Mouse (Mus musculus): ENCODE data around the gene 1700016K19Rik. TPM values are rescaled to one million over a fixed set of nuclear protein-coding genes. Genes with fewer than 3 reads are reported as not detected.

The 1700016K19Rik gene
- polyA plus RNA-seq, 1 experiment: not detected

DNA sequence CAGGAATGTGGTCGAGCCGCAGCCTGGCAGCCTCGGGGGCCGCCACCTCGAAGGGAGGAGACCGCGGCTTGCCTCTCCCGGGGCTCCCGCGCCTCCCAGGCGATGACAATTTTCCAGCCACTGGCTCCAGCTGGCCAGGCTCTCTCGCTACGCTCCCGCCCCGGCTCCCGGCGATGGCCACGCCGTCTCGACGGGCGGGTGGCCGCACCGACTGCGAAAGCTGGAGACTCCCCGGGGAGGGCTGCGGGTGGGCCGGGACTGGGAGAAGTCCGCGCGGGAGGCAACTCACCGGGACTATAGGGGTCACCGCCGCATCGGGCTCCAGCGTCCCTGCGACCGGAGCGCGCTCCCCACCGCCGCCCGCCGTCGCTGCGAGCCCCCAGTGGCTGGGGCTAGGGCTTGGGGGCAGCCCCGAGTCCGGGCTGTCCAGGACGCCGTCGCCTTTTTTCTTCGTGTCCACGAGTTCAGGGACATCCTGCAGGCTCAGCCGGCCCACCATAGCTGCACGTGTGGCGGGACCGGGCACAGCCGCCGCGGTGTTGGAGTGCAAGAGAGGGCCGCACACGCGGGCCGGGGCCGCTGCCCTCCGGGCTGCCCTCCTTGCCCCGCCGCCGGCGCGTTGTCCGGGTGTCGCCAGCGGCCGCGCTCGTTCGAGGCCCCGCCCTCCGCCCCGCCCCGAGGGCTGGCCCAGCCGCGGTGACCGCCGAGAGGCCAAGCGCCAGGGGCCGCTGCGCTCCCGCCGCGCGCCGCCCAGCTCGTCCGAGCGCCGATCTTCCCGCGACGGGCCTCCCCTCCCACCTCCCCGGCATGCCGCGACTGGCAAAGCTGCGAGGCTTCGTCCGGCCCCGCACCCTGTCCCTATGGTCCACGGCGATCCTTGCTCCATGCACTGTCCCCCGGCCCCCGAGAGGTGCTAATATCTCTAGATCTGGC lies 27.7 kb downstream of the 1700016K19Rik start, which contains the start of gene Rflnb:
Gene Rflnb (minus strand): TSS at position 644 of the 933 bp plus-strand sequence.
- Histone ChIP-seq H3K36me3 (ENCODE audit: control insufficient read depth, insufficient read depth) (no peaks in the 10 kb centered on the region), H3ac (ENCODE audit: control insufficient read depth, insufficient read length, low read depth) (peak within 1 kb of the TSS; percentile 94), H3K79me2 (ENCODE audit: control insufficient read depth, insufficient read depth) (no peaks in the 10 kb centered on the region), H3K79me3 (ENCODE audit: low read depth) (no peaks in the 10 kb centered on the region), H3K27me3 (ENCODE audit: control insufficient read depth, insufficient read depth, insufficient read length) (no peaks in the 10 kb centered on the region), H3K4me3 (ENCODE audit: insufficient read depth, poor library complexity, severe bottlenecking) (peak within 1 kb of the TSS; percentile 51)
- TF ChIP-seq MAX (IDR thresholded peaks at IDR 0.05): peak; percentile 59
- TF ChIP-seq USF1 (IDR thresholded peaks at IDR 0.05; ENCODE audit: low read depth): no peak
- TF ChIP-seq MYOG (IDR thresholded peaks at IDR 0.05; ENCODE audit: control insufficient read depth, extremely low read depth, insufficient read length): no peak
- no peak for TF ChIP-seq FOSL1 (IDR thresholded peaks at IDR 0.05; ENCODE audit: insufficient read depth, low read length, poor library complexity, severe bottlenecking)
- no peak for TF ChIP-seq MYOD1 (IDR thresholded peaks at IDR 0.05; ENCODE audit: control insufficient read depth, insufficient read length, low read depth)
- peak; percentile 89 for TF ChIP-seq CTCF (IDR thresholded peaks at IDR 0.05; ENCODE audit: control insufficient read depth, insufficient read depth, insufficient read length)

DNA sequence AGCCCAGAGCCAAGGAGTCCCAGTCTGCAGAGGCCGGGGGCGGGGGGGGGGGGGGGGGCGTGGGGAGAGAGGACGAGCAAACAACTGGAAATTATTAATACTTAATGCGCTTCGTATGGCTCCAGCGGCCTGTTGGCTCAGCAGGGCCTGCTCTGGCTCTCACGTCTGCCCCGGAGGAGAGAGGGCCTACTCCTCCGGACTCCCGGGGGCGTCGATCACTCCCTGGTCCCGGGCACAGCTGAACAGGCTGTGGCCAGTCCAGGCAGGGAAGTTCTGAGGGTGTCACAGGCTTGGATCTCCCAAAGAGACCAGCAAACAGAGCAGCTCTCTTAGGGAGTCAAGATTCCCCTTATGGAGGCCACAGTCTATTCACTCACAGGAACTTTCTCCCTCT lies 28.4 kb downstream of the 1700016K19Rik start:
- Histone ChIP-seq H3K79me3 (ENCODE audit: low read depth) (no peaks in the 10 kb centered on the region), H3ac (ENCODE audit: control insufficient read depth, insufficient read length, low read depth) (no peak overlapping the region), H3K27me3 (ENCODE audit: control insufficient read depth, insufficient read depth, insufficient read length) (no peaks in the 10 kb centered on the region), H3K36me3 (ENCODE audit: control insufficient read depth, insufficient read depth) (no peaks in the 10 kb centered on the region), H3K4me3 (ENCODE audit: insufficient read depth, poor library complexity, severe bottlenecking) (no peak overlapping the region), H3K79me2 (ENCODE audit: control insufficient read depth, insufficient read depth) (no peaks in the 10 kb centered on the region)
- no peak for TF ChIP-seq MYOG (IDR thresholded peaks at IDR 0.05; ENCODE audit: control insufficient read depth, extremely low read depth, insufficient read length)
- no peak for TF ChIP-seq CEBPB (IDR thresholded peaks at IDR 0.05; ENCODE audit: low read depth)
- TF ChIP-seq FOSL1 (IDR thresholded peaks at IDR 0.05; ENCODE audit: insufficient read depth, low read length, poor library complexity, severe bottlenecking): no peak
- no peak for TF ChIP-seq MAX (IDR thresholded peaks at IDR 0.05)
- no peak for TF ChIP-seq MYOD1 (IDR thresholded peaks at IDR 0.05; ENCODE audit: control insufficient read depth, insufficient read length, low read depth)
- TF ChIP-seq CTCF (IDR thresholded peaks at IDR 0.05; ENCODE audit: control insufficient read depth, insufficient read depth, insufficient read length): no peak
- TF ChIP-seq USF1 (IDR thresholded peaks at IDR 0.05; ENCODE audit: low read depth): no peak

DNA sequence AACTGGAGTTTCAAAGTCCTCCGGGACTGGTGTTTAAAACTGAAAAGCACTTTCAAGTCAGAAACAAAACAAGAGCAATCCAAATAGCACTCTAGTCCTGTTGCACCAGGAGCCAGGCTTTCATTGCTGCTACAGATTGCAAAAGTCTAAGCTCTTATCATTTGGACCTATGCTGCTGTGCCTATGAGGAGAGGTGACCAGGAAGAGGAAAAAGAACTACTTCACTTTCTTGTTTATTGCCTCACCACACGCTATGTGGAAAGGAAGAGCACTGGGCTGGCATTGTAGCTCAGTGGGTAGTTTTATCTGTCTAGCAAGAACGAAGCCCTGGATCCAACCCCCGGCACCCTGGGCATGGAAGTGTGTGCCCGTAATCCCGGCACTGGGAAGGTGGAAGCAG lies 33.6 kb downstream of the 1700016K19Rik start:
- Histone ChIP-seq H3K79me2 (ENCODE audit: control insufficient read depth, insufficient read depth) (no peaks in the 10 kb centered on the region), H3ac (ENCODE audit: control insufficient read depth, insufficient read length, low read depth) (no peak overlapping the region), H3K27me3 (ENCODE audit: control insufficient read depth, insufficient read depth, insufficient read length) (peaks cover 3% of the 10 kb centered on the region), H3K79me3 (ENCODE audit: low read depth) (no peaks in the 10 kb centered on the region), H3K36me3 (ENCODE audit: control insufficient read depth, insufficient read depth) (no peaks in the 10 kb centered on the region), H3K4me3 (ENCODE audit: insufficient read depth, poor library complexity, severe bottlenecking) (no peak overlapping the region)
- no peak for TF ChIP-seq USF1 (IDR thresholded peaks at IDR 0.05; ENCODE audit: low read depth)
- no peak for TF ChIP-seq CTCF (IDR thresholded peaks at IDR 0.05; ENCODE audit: control insufficient read depth, insufficient read depth, insufficient read length)

DNA sequence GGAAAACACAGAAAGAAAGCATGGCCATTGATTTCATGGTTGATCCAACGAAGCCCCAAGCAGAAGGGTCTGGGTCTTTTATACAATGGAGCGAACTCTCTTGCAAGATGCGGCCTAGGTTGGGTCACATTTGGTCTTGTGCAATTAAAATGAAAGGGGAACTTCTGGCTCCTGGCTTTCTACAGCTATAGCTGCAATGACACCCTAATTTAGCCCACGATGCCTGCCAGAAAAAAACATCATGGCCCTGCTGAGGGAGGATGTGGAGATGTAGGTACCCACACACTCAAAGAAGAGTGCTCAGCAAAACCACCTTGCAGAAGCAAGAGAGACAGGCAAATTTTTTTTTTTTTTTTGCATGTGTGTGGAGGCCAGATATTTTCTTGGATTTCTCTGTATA lies 34.1 kb downstream of the 1700016K19Rik start:
- Histone ChIP-seq H3K4me3 (ENCODE audit: insufficient read depth, poor library complexity, severe bottlenecking) (no peak overlapping the region), H3ac (ENCODE audit: control insufficient read depth, insufficient read length, low read depth) (no peak overlapping the region)
- TF ChIP-seq USF1 (IDR thresholded peaks at IDR 0.05; ENCODE audit: low read depth) (no peak), MAX (IDR thresholded peaks at IDR 0.05) (no peak), MYOD1 (IDR thresholded peaks at IDR 0.05; ENCODE audit: control insufficient read depth, insufficient read length, low read depth) (no peak)

DNA sequence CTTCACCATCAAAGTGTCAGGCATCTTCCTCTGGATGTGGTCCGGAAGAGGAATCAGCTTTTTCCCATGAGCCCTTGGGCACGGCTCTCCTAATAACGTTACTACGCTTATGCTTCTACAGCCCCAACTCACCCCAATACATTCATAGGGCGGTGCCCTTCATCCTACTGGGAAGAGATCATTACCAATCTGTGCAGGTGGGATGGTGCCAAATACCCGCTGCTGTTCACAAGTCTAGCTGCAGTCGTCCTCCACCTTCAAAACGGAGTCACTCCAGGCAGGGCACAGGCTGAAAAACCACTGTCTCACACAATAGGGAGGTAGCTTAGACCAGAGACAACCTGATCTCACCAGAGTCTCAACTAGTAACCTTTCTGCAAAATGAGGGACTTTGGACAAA lies 35.5 kb downstream of the 1700016K19Rik start:
- TF ChIP-seq USF1 (IDR thresholded peaks at IDR 0.05; ENCODE audit: low read depth) (no peak), MYOD1 (IDR thresholded peaks at IDR 0.05; ENCODE audit: control insufficient read depth, insufficient read length, low read depth) (no peak), MAX (IDR thresholded peaks at IDR 0.05) (no peak), CTCF (IDR thresholded peaks at IDR 0.05; ENCODE audit: control insufficient read depth, insufficient read depth, insufficient read length) (no peak)
- no peaks in the 10 kb centered on the region for H3K79me2 ChIP-seq (ENCODE audit: control insufficient read depth, insufficient read depth)

More for the DNA sequence above, 34.1 kb downstream of the 1700016K19Rik start:
- H3K27me3 ChIP-seq (ENCODE audit: control insufficient read depth, insufficient read depth, insufficient read length): peaks cover 3% of the 10 kb centered on the region
- H3K36me3 ChIP-seq (ENCODE audit: control insufficient read depth, insufficient read depth): no peaks in the 10 kb centered on the region
- H3K79me3 ChIP-seq (ENCODE audit: low read depth): no peaks in the 10 kb centered on the region
- H3K79me2 ChIP-seq (ENCODE audit: control insufficient read depth, insufficient read depth): no peaks in the 10 kb centered on the region

DNA sequence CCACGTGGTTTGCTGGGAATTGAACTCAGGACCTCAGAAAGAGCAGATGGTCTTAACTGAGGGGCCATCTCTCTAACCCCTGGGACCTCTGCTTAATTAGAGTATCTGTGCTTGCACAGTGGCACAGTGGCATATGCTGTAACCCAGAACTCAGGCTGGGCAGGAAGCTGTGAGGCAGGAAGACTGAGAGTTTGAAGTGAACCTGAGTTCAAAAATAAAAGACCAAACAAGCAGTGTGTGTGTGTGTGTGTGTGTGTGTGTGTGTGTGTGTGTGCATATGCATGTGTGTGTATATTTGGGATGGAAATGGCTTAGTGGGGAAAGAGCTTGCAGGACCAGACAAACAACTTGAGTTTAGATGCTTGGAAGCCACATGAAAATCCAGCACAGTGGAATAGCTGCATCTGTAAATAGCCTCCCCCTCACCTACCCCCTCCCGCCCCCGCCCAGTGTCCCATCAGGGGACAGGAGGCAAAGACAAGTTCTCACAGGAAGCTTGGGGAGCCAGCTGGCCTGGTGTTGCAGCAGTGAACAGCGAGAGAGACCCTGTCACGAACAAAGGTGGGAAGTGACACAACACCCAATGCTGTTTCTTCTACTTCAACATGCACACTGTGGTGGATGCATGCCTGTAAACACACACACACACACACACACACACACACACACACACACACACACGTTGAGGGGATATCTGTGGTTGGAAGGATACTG lies 38.0 kb downstream of the 1700016K19Rik start:
- no peak for TF ChIP-seq MYOD1 (IDR thresholded peaks at IDR 0.05; ENCODE audit: control insufficient read depth, insufficient read length, low read depth)
- no peak for TF ChIP-seq CEBPB (IDR thresholded peaks at IDR 0.05; ENCODE audit: low read depth)
- TF ChIP-seq MAX (IDR thresholded peaks at IDR 0.05): no peak
- no peak for TF ChIP-seq USF1 (IDR thresholded peaks at IDR 0.05; ENCODE audit: low read depth)
- no peak for TF ChIP-seq CTCF (IDR thresholded peaks at IDR 0.05; ENCODE audit: control insufficient read depth, insufficient read depth, insufficient read length)
- no peak for TF ChIP-seq MYOG (IDR thresholded peaks at IDR 0.05; ENCODE audit: control insufficient read depth, extremely low read depth, insufficient read length)
- no peak for TF ChIP-seq FOSL1 (IDR thresholded peaks at IDR 0.05; ENCODE audit: insufficient read depth, low read length, poor library complexity, severe bottlenecking)
- Histone ChIP-seq H3K27me3 (ENCODE audit: control insufficient read depth, insufficient read depth, insufficient read length) (peaks cover 3% of the 10 kb centered on the region), H3K79me2 (ENCODE audit: control insufficient read depth, insufficient read depth) (no peaks in the 10 kb centered on the region), H3ac (ENCODE audit: control insufficient read depth, insufficient read length, low read depth) (no peak overlapping the region), H3K79me3 (ENCODE audit: low read depth) (no peaks in the 10 kb centered on the region), H3K36me3 (ENCODE audit: control insufficient read depth, insufficient read depth) (no peaks in the 10 kb centered on the region), H3K4me3 (ENCODE audit: insufficient read depth, poor library complexity, severe bottlenecking) (no peak overlapping the region)

More for the DNA sequence above, 35.5 kb downstream of the 1700016K19Rik start:
- H3K36me3 ChIP-seq (ENCODE audit: control insufficient read depth, insufficient read depth): no peaks in the 10 kb centered on the region
- H3K4me3 ChIP-seq (ENCODE audit: insufficient read depth, poor library complexity, severe bottlenecking): no peak overlapping the region
- no peaks in the 10 kb centered on the region for H3K79me3 ChIP-seq (ENCODE audit: low read depth)
- peaks cover 3% of the 10 kb centered on the region for H3K27me3 ChIP-seq (ENCODE audit: control insufficient read depth, insufficient read depth, insufficient read length)
- no peak overlapping the region for H3ac ChIP-seq (ENCODE audit: control insufficient read depth, insufficient read length, low read depth)

All from C2C12 (cell line).